Mouse (Mus musculus): ENCODE measurements around the gene Slc44a5. TPM values are rescaled to one million over a fixed set of nuclear protein-coding genes. Genes with fewer than 3 reads are reported as not detected.

The Slc44a5 gene
- polyA plus RNA-seq, 1 experiment from 2014 or later = 3.4 TPM

GRCm38 (mm10) chr3:154210431-154211055 is 237.3 kb downstream of the Slc44a5 start:
- DNase-seq (ENCODE audit: low spot score) (no peak), ATAC-seq (ENCODE audit: low read depth) (peak; percentile 44; the same call in 1 of the 2 replicates)
- no peaks in the 10 kb centered on the region for H3K36me3 ChIP-seq (ENCODE audit: control insufficient read depth, insufficient read depth, low read length)
- no peak overlapping the region for H3K27ac ChIP-seq (replicated peaks; ENCODE audit: low read depth, low read length)
- no peak overlapping the region for H3K4me3 ChIP-seq (ENCODE audit: low read depth, low read length)
- no peaks in the 10 kb centered on the region for H3K9me3 ChIP-seq (ENCODE audit: control insufficient read depth, low read length)
- no peak overlapping the region for H3K4me2 ChIP-seq (ENCODE audit: low read depth, low read length)
- 47% methylated on average over 10 of the region's 10 CpGs for WGBS
- no peak overlapping the region for H3K9ac ChIP-seq (ENCODE audit: low read depth, low read length)
- H3K4me1 ChIP-seq (ENCODE audit: control insufficient read depth, insufficient read depth, low read length) = no peaks in the 10 kb centered on the region
- no peaks in the 10 kb centered on the region for H3K27me3 ChIP-seq (replicated peaks; ENCODE audit: control insufficient read depth, insufficient read depth, low read length)

- H3K4me2 ChIP-seq (ENCODE audit: low read depth, low read length) = no peak overlapping the region
- H3K9ac ChIP-seq (ENCODE audit: low read depth, low read length) = no peak overlapping the region
- H3K27ac ChIP-seq (replicated peaks; ENCODE audit: low read depth, low read length) = no peak overlapping the region
- H3K36me3 ChIP-seq (ENCODE audit: control insufficient read depth, insufficient read depth, low read length) = no peaks in the 10 kb centered on the region
- ATAC-seq (ENCODE audit: low read depth) (no peak), DNase-seq (ENCODE audit: low spot score) (no peak)
- H3K4me1 ChIP-seq (ENCODE audit: control insufficient read depth, insufficient read depth, low read length) = no peaks in the 10 kb centered on the region
- no peaks in the 10 kb centered on the region for H3K9me3 ChIP-seq (ENCODE audit: control insufficient read depth, low read length)
- H3K4me3 ChIP-seq (ENCODE audit: low read depth, low read length) = no peak overlapping the region
- 86% methylated on average over 2 of the region's 2 CpGs for WGBS
- H3K27me3 ChIP-seq (replicated peaks; ENCODE audit: control insufficient read depth, insufficient read depth, low read length) = no peaks in the 10 kb centered on the region
These were observed 239.3 kb downstream of the Slc44a5 start for GRCm38 (mm10) chr3:154212551-154212950.

- Histone ChIP-seq H3K9ac (ENCODE audit: low read depth, low read length) (no peak overlapping the region), H3K9me3 (ENCODE audit: control insufficient read depth, low read length) (no peaks in the 10 kb centered on the region), H3K4me3 (ENCODE audit: low read depth, low read length) (no peak overlapping the region), H3K4me1 (ENCODE audit: control insufficient read depth, insufficient read depth, low read length) (no peaks in the 10 kb centered on the region), H3K4me2 (ENCODE audit: low read depth, low read length) (no peak overlapping the region), H3K36me3 (ENCODE audit: control insufficient read depth, insufficient read depth, low read length) (no peaks in the 10 kb centered on the region), H3K27me3 (replicated peaks; ENCODE audit: control insufficient read depth, insufficient read depth, low read length) (no peaks in the 10 kb centered on the region), H3K27ac (replicated peaks; ENCODE audit: low read depth, low read length) (no peak overlapping the region)
- WGBS = 66% methylated on average over 7 of the region's 7 CpGs
- ATAC-seq (ENCODE audit: low read depth) (no peak), DNase-seq (ENCODE audit: low spot score) (no peak)
These were observed 242.1 kb downstream of the Slc44a5 start for GRCm38 (mm10) chr3:154215309-154215708.

GRCm38 (mm10) chr3:154215779-154216178 is 242.5 kb downstream of the Slc44a5 start:
- H3K4me2 ChIP-seq (ENCODE audit: low read depth, low read length) = no peak overlapping the region
- no peak for DNase-seq (ENCODE audit: low spot score)
- H3K4me3 ChIP-seq (ENCODE audit: low read depth, low read length) = no peak overlapping the region

GRCm38 (mm10) chr3:154222141-154222591 is 248.9 kb downstream of the Slc44a5 start:
- Histone ChIP-seq H3K9me3 (ENCODE audit: control insufficient read depth, low read length) (no peaks in the 10 kb centered on the region), H3K4me2 (ENCODE audit: low read depth, low read length) (peak overlapping the region; percentile 18; the same call in 1 of the 2 replicates), H3K27ac (replicated peaks; ENCODE audit: low read depth, low read length) (peak overlapping the region; percentile 54; the same call in 1 of the 2 replicates), H3K4me1 (ENCODE audit: control insufficient read depth, insufficient read depth, low read length) (peaks cover 6% of the 10 kb centered on the region; the same call in 1 of the 2 replicates), H3K27me3 (replicated peaks; ENCODE audit: control insufficient read depth, insufficient read depth, low read length) (no peaks in the 10 kb centered on the region), H3K9ac (ENCODE audit: low read depth, low read length) (no peak overlapping the region), H3K4me3 (ENCODE audit: low read depth, low read length) (no peak overlapping the region), H3K36me3 (ENCODE audit: control insufficient read depth, insufficient read depth, low read length) (no peaks in the 10 kb centered on the region)
- DNase-seq (ENCODE audit: low spot score) = peak; percentile 86
- peak; percentile 73 for ATAC-seq (ENCODE audit: low read depth)
- 23% methylated on average over 8 of the region's 8 CpGs for WGBS

More at GRCm38 (mm10) chr3:154215779-154216178, 242.5 kb downstream of the Slc44a5 start:
- H3K36me3 ChIP-seq (ENCODE audit: control insufficient read depth, insufficient read depth, low read length) = no peaks in the 10 kb centered on the region
- no peak for ATAC-seq (ENCODE audit: low read depth)
- no peak overlapping the region for H3K9ac ChIP-seq (ENCODE audit: low read depth, low read length)
- no peaks in the 10 kb centered on the region for H3K4me1 ChIP-seq (ENCODE audit: control insufficient read depth, insufficient read depth, low read length)
- H3K27ac ChIP-seq (replicated peaks; ENCODE audit: low read depth, low read length) = no peak overlapping the region
- H3K9me3 ChIP-seq (ENCODE audit: control insufficient read depth, low read length) = no peaks in the 10 kb centered on the region
- no peaks in the 10 kb centered on the region for H3K27me3 ChIP-seq (replicated peaks; ENCODE audit: control insufficient read depth, insufficient read depth, low read length)

GRCm38 (mm10) chr3:154222688-154223087 is 249.5 kb downstream of the Slc44a5 start:
- Histone ChIP-seq H3K9me3 (ENCODE audit: control insufficient read depth, low read length) (no peaks in the 10 kb centered on the region), H3K4me3 (ENCODE audit: low read depth, low read length) (no peak overlapping the region), H3K9ac (ENCODE audit: low read depth, low read length) (no peak overlapping the region), H3K4me1 (ENCODE audit: control insufficient read depth, insufficient read depth, low read length) (peaks cover 6% of the 10 kb centered on the region; the same call in 1 of the 2 replicates), H3K27ac (replicated peaks; ENCODE audit: low read depth, low read length) (peak overlapping the region; percentile 54), H3K27me3 (replicated peaks; ENCODE audit: control insufficient read depth, insufficient read depth, low read length) (no peaks in the 10 kb centered on the region), H3K4me2 (ENCODE audit: low read depth, low read length) (no peak overlapping the region), H3K36me3 (ENCODE audit: control insufficient read depth, insufficient read depth, low read length) (no peaks in the 10 kb centered on the region)
- DNase-seq (ENCODE audit: low spot score) = peak; percentile 78
- peak; percentile 51; the same call in 1 of the 2 replicates for ATAC-seq (ENCODE audit: low read depth)
- WGBS = 23% methylated on average over 4 of the region's 4 CpGs

GRCm38 (mm10) chr3:154226100-154226752 is 253.0 kb downstream of the Slc44a5 start:
- Histone ChIP-seq H3K9me3 (ENCODE audit: control insufficient read depth, low read length) (no peaks in the 10 kb centered on the region), H3K9ac (ENCODE audit: low read depth, low read length) (no peak overlapping the region), H3K27ac (replicated peaks; ENCODE audit: low read depth, low read length) (no peak overlapping the region), H3K4me2 (ENCODE audit: low read depth, low read length) (no peak overlapping the region), H3K27me3 (replicated peaks; ENCODE audit: control insufficient read depth, insufficient read depth, low read length) (no peaks in the 10 kb centered on the region), H3K4me3 (ENCODE audit: low read depth, low read length) (no peak overlapping the region), H3K4me1 (ENCODE audit: control insufficient read depth, insufficient read depth, low read length) (peaks cover 6% of the 10 kb centered on the region; the same call in 1 of the 2 replicates), H3K36me3 (ENCODE audit: control insufficient read depth, insufficient read depth, low read length) (no peaks in the 10 kb centered on the region)
- DNase-seq (ENCODE audit: low spot score) (peak; percentile 83), ATAC-seq (ENCODE audit: low read depth) (peak; percentile 70)
- WGBS = 46% methylated on average over 10 of the region's 10 CpGs

- Histone ChIP-seq H3K36me3 (ENCODE audit: control insufficient read depth, insufficient read depth, low read length) (no peaks in the 10 kb centered on the region), H3K9ac (ENCODE audit: low read depth, low read length) (no peak overlapping the region), H3K9me3 (ENCODE audit: control insufficient read depth, low read length) (peaks cover 12% of the 10 kb centered on the region), H3K27ac (replicated peaks; ENCODE audit: low read depth, low read length) (no peak overlapping the region), H3K4me1 (ENCODE audit: control insufficient read depth, insufficient read depth, low read length) (no peaks in the 10 kb centered on the region), H3K27me3 (replicated peaks; ENCODE audit: control insufficient read depth, insufficient read depth, low read length) (no peaks in the 10 kb centered on the region), H3K4me3 (ENCODE audit: low read depth, low read length) (no peak overlapping the region), H3K4me2 (ENCODE audit: low read depth, low read length) (no peak overlapping the region)
- no peak for ATAC-seq (ENCODE audit: low read depth)
- WGBS = 82% methylated on average over 1 of the region's 1 CpGs
- no peak for DNase-seq (ENCODE audit: low spot score)
These were observed 271.7 kb downstream of the Slc44a5 start for GRCm38 (mm10) chr3:154244932-154245331.
